ENCODE assay signal across 7 mouse cellular contexts in the genomic region with DNA sequence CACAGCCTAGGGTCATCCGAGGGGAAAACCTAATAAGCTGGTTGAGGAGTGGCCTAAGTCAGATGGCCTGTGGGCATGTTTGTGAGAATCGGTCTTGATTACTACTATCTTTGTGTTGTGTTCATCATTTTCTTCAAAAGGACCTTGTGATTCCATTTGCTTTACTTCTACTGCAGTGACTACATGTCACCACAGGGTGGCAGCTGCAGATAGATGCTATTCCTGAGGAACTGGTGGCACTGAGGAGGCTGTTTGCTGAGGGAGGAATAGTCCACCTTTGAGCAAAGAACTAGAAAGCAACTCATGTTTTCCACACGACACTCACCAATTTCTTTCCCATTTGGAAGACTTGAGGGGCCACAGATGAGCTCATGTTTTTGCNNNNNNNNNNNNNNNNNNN. TPM values are rescaled to one million over a fixed set of nuclear protein-coding genes. Genes with fewer than 3 reads are reported as not detected.
A peak's percentile ranks its signal among the peaks of the same experiment; 100 is the strongest.
DNase-seq lines count a peak whose midpoint lies in the region; ATAC-seq and TF ChIP-seq lines count a peak whose summit lies in the region.

No protein-coding gene starts in this region.

- DNase-seq in hindbrain, embryonic 14.5 days (ENCODE audit: low spot score): peak; percentile 66
- no peak for DNase-seq in hindbrain, embryonic 10.5 days (ENCODE audit: low spot score)
- DNase-seq in ES-CJ7 (ENCODE audit: low read depth, low spot score): peak; percentile 49
- peak; percentile 42 for DNase-seq in lung, postnatal 25 days (ENCODE audit: low spot score)
- DNase-seq in urinary bladder, postnatal 4 days (ENCODE audit: low spot score in 2 of 2): no peak

- no peaks in the 10 kb centered on the region for H3K9me3 ChIP-seq in hindbrain, embryonic 14.5 days (ENCODE audit: control insufficient read depth, low read length)
- no peaks in the 10 kb centered on the region for H3K9me3 ChIP-seq in hindbrain, embryonic 10.5 days

- no peaks in the 10 kb centered on the region for H3K4me1 ChIP-seq in hindbrain, embryonic 14.5 days (replicated peaks; ENCODE audit: control insufficient read depth, insufficient read depth, low read length)
- H3K4me1 ChIP-seq in hindbrain, embryonic 10.5 days (replicated peaks): no peaks in the 10 kb centered on the region

- no peak overlapping the region for H3K4me2 ChIP-seq in hindbrain, embryonic 14.5 days (replicated peaks)

- H3K9ac ChIP-seq in hindbrain, embryonic 14.5 days: no peak overlapping the region

- H3K79me3 ChIP-seq in C2C12 (ENCODE audit: low read depth): no peaks in the 10 kb centered on the region

- H3K36me3 ChIP-seq in hindbrain, embryonic 14.5 days (replicated peaks; ENCODE audit: control insufficient read depth, insufficient read depth): peaks cover 89% of the 10 kb centered on the region
- H3K36me3 ChIP-seq in hindbrain, embryonic 10.5 days: peaks cover 98% of the 10 kb centered on the region
- peaks cover 61% of the 10 kb centered on the region for H3K36me3 ChIP-seq in C2C12 (ENCODE audit: control insufficient read depth, insufficient read depth)

- no peak overlapping the region for H3ac ChIP-seq in C2C12 (ENCODE audit: control insufficient read depth, insufficient read length, low read depth)

- no peak overlapping the region for H3K4me3 ChIP-seq in hindbrain, embryonic 14.5 days (replicated peaks; ENCODE audit: low read length)
- H3K4me3 ChIP-seq in hindbrain, embryonic 10.5 days: no peak overlapping the region
- H3K4me3 ChIP-seq in C2C12 (ENCODE audit: insufficient read depth, poor library complexity, severe bottlenecking): no peak overlapping the region

- peak; percentile 3 for TF ChIP-seq CTCF in C2C12 (IDR thresholded peaks at IDR 0.05; ENCODE audit: control insufficient read depth, insufficient read depth, insufficient read length)

- no peak overlapping the region for H3K27ac ChIP-seq in hindbrain, embryonic 14.5 days
- H3K27ac ChIP-seq in hindbrain, embryonic 10.5 days: no peak overlapping the region

- WGBS in hindbrain, embryonic 14.5 days: 70% methylated on average over 3 of the region's 3 CpGs
- WGBS in hindbrain, embryonic 10.5 days: 63% methylated on average over 3 of the region's 3 CpGs

- H3K79me2 ChIP-seq in C2C12 (ENCODE audit: control insufficient read depth, insufficient read depth): no peaks in the 10 kb centered on the region

- ATAC-seq in hindbrain, embryonic 14.5 days (ENCODE audit: low FRiP score): no peak
- ATAC-seq in granulocyte monocyte progenitor cell, adult 5-6 weeks (replicated peaks; ENCODE audit: poor library complexity, severe bottlenecking): peak; percentile 63

- H3K27me3 ChIP-seq in hindbrain, embryonic 14.5 days (ENCODE audit: control insufficient read depth, insufficient read depth, low read length): no peaks in the 10 kb centered on the region
- H3K27me3 ChIP-seq in hindbrain, embryonic 10.5 days (ENCODE audit: insufficient read depth, poor library complexity, severe bottlenecking): no peaks in the 10 kb centered on the region
- H3K27me3 ChIP-seq in C2C12 (ENCODE audit: control insufficient read depth, insufficient read depth, insufficient read length): no peaks in the 10 kb centered on the region

TF ChIP-seq in C2C12, 6 proteins besides CTCF, POLR2A, EP300 and RAD21:
- TF ChIP-seq MYOD1 (IDR thresholded peaks at IDR 0.05; ENCODE audit: control insufficient read depth, insufficient read length, low read depth) (no peak), MYOG (IDR thresholded peaks at IDR 0.05; ENCODE audit: control insufficient read depth, extremely low read depth, insufficient read length) (no peak), MAX (IDR thresholded peaks at IDR 0.05) (no peak), FOSL1 (IDR thresholded peaks at IDR 0.05; ENCODE audit: insufficient read depth, low read length, poor library complexity, severe bottlenecking) (no peak), CEBPB (IDR thresholded peaks at IDR 0.05; ENCODE audit: low read depth) (no peak), USF1 (IDR thresholded peaks at IDR 0.05; ENCODE audit: low read depth) (no peak)
TF ChIP-seq in C2C12: peak in this region for 0.

RNA-seq across cellular contexts. Expression of a gene that starts 11.6 kb away (rescaled TPM):
- 26.5 and 28.1 TPM in 2 replicates for polyA plus RNA-seq in hindbrain, embryonic 14.5 days (2014; fragmentation: Nextera tagmentation; extraction: Ambion mirVana)
- 21.2 and 23.7 TPM in 2 replicates for polyA plus RNA-seq in hindbrain, embryonic 10.5 days (2016; fragmentation: Nextera tagmentation; extraction: Ambion mirVana)
- polyA plus RNA-seq in C2C12 (2012; fragmentation: generic; extraction: Trizol): 13.1 TPM
- total RNA-seq in granulocyte monocyte progenitor cell, adult 5-6 weeks (2014; fragmentation: Nextera tagmentation): 15.5 and 20.8 TPM in 2 replicates
- 11.4 and 15.3 TPM in 2 replicates for total RNA-seq in granulocyte monocyte progenitor cell, adult 5-6 weeks (2017)

Comparison
In these comparisons a context has a peak if more than half of its experiments do, and no peak if none do; other contexts are left out.
1. DNase-seq: peak in hindbrain, embryonic 14.5 days (single experiment), ES-CJ7 (single experiment) and lung, postnatal 25 days (single experiment); none in hindbrain, embryonic 10.5 days (single experiment) and urinary bladder, postnatal 4 days (0 of 2).